Mouse (Mus musculus): Measurements from ENCODE around the gene Olfr924.
"Not testable (repeated sequence)": the region's sequence is repeated elsewhere in the genome, so short reads cannot be mapped to it uniquely, and the experiment has no call there.

Olfr924 gene

GRCm38 (mm10) chr9:38844149-38844548 is at the start of gene Olfr924:
Gene Olfr924, plus strand, starts transcription at chr9:38844449.
- DNase-seq (ENCODE audit: low read depth, low spot score), result no peak

- no peak for DNase-seq (ENCODE audit: low read depth, low spot score)
These were observed 38.6 kb upstream of the Olfr924 start for GRCm38 (mm10) chr9:38805696-38806095.

- DNase-seq (ENCODE audit: low read depth, low spot score), result no peak
These were observed 29.9 kb upstream of the Olfr924 start, which contains the start of gene Olfr922 for GRCm38 (mm10) chr9:38814314-38814713. Gene Olfr922, plus strand, starts transcription at chr9:38814614.

- no peak for DNase-seq (ENCODE audit: low read depth, low spot score)
These were observed 28.7 kb upstream of the Olfr924 start for GRCm38 (mm10) chr9:38815458-38815986.

- DNase-seq (ENCODE audit: low read depth, low spot score), result no peak
These were observed 18.0 kb upstream of the Olfr924 start, which contains the start of gene Olfr923 for GRCm38 (mm10) chr9:38826245-38826644. Gene Olfr923, plus strand, starts transcription at chr9:38826545.

GRCm38 (mm10) chr9:38833027-38833426 is 11.2 kb upstream of the Olfr924 start:
- no peak for DNase-seq (ENCODE audit: low read depth, low spot score)

- no peak for DNase-seq (ENCODE audit: low read depth, low spot score)
These were observed 10.5 kb downstream of the Olfr924 start, which contains the start of gene Olfr26 for GRCm38 (mm10) chr9:38854760-38855159. Gene Olfr26, plus strand, starts transcription at chr9:38855060.

GRCm38 (mm10) chr9:38874880-38875279 is 30.6 kb downstream of the Olfr924 start:
- DNase-seq (ENCODE audit: low read depth, low spot score), result not testable (repeated sequence)

- DNase-seq (ENCODE audit: low read depth, low spot score), result no peak
These were observed 32.6 kb downstream of the Olfr924 start, which contains the start of gene Olfr926 for GRCm38 (mm10) chr9:38876826-38877225. Gene Olfr926, plus strand, starts transcription at chr9:38877126.
